Mouse (Mus musculus): Measurements from ENCODE around the gene Sec14l1. TPM values are rescaled to one million over a fixed set of nuclear protein-coding genes. Genes with fewer than 3 reads are reported as not detected.

The Sec14l1 gene
- polyA plus RNA-seq, 1 experiment from 2014 or later, result 67.2 TPM

DNA sequence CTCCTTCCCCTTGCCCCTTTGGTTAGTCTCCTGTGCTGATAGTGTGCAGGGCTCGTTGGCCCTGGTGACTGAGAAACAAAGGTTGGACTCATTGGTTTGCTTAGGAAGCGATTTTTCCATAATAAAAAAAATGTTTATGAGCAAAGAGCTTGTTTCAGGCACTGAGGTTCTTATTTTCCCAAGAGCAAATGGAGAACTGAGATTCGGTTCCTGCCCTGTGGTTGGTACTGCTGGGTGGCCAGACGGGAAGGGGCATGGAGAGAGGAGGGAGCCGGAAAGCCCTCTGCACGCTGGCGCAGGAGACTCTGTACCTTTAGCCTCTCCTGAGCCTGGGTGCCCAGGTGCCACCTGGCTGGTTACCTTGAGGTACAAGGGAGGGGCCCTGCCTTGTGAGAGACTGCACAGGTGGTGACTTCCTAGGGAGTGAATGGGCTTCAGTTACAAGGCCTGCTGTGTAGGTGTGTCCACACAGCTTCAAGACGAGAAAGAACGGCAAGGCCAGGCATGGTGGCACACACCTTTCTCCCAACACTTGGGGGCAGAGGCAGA, 23.3 kb downstream of the Sec14l1 start:
- H3K4me1 ChIP-seq, result peaks cover 20% of the 10 kb centered on the region
- 87% methylated on average over 9 of the region's 9 CpGs for WGBS
- no peak for ATAC-seq (ENCODE audit: low FRiP score)
- no peak overlapping the region for H3K4me2 ChIP-seq
- no peak overlapping the region for H3K27ac ChIP-seq
- no peak overlapping the region for H3K9ac ChIP-seq
- no peaks in the 10 kb centered on the region for H3K9me3 ChIP-seq
- H3K36me3 ChIP-seq (replicated peaks), result peaks cover 20% of the 10 kb centered on the region
- H3K4me3 ChIP-seq (replicated peaks), result no peak overlapping the region
- no peaks in the 10 kb centered on the region for H3K27me3 ChIP-seq

DNA sequence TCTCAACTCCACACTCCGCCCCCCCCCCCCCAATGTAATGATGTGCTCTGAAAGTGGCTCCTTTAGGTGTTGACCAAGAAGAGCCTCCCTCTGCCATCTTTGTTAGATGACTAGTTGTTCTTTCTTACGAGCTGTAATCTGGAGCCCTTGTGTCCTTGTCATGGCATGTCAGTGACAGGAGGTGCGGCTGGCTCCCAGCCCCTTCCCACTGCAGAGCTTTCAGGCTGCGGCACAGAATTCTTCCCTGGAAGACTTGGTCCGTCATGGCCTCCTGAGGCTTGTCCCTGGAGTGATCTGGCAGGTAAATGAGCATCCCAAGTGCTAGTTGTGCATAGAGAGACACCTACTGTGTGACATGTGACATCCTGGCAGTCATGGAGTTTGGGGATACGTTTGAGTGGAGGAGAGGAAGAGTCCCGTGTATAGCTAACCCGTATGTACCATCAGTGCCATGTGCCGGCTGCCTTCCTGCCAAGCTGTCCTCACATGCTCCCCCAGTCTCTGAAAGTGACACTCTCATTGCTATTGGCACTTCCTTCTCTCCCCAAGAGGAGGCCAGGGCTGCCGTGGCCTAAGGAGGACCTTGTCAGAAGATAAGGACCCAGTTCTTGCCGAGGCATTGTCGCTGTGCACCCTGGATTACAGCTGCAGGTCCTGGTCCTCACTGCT, 24.0 kb downstream of the Sec14l1 start:
- Histone ChIP-seq H3K36me3 (replicated peaks) (peaks cover 26% of the 10 kb centered on the region), H3K27me3 (no peaks in the 10 kb centered on the region), H3K27ac (no peak overlapping the region), H3K4me3 (replicated peaks) (no peak overlapping the region), H3K4me2 (no peak overlapping the region), H3K9me3 (no peaks in the 10 kb centered on the region), H3K4me1 (peaks cover 20% of the 10 kb centered on the region), H3K9ac (no peak overlapping the region)
- no peak for ATAC-seq (ENCODE audit: low FRiP score)
- 82% methylated on average over 12 of the region's 12 CpGs for WGBS

DNA sequence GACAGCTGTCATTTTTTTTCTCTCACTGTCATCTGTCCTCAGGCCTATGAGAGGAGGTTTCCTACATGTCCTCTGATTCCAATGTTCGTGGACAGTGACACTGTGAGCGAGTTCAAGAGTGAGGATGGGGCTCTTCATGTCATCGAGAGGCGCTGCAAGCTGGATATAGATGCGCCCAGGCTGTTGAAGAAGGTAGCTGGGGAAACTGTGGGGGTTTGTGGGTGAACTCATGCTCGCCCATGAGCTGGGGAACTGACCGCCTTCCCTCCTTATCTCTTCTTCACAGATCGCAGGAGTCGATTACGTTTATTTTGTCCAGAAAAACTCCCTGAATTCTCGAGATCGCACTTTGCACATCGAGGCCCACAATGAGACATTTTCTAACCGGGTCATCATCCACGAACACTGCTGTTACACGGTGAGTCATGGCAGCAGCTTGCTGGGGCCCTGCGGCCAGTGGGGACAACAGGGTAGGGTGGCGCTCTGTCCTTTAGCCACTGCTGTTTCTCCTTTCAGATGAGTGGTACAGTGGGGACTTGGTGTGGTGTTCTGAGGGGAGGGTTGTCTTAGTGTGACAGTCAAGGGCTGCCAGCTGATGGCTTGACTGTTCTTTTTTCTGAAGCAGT, 26.5 kb downstream of the Sec14l1 start:
- Histone ChIP-seq H3K36me3 (replicated peaks) (peaks cover 51% of the 10 kb centered on the region), H3K9ac (no peak overlapping the region), H3K27ac (no peak overlapping the region), H3K4me1 (0 out of 2 replicates have a peak, but pooled peaks cover under 1% of the 10 kb centered on the region), H3K4me2 (no peak overlapping the region), H3K9me3 (no peaks in the 10 kb centered on the region), H3K27me3 (no peaks in the 10 kb centered on the region), H3K4me3 (replicated peaks) (no peak overlapping the region)
- 95% methylated on average over 18 of the region's 18 CpGs for WGBS
- no peak for ATAC-seq (ENCODE audit: low FRiP score)

DNA sequence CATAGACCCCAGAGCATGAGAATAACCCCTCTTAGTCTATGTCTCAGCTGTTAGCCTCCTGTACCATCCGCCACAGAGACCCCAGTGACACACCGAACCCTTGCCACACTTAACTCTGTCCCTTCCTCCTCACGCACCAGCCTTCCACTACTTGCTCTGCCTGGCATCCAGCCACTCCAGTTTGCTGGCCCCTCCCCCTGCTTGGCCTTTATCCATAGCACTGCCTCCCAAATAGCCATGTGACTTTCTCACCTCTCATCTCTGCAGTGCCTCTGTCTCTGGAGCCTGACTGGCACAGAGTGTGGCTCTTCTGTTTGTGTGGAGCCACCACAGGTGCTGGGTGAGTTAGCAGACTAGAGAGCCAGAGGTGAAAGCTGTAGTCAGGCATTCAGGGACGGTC, 27.5 kb downstream of the Sec14l1 start:
- Histone ChIP-seq H3K9me3 (no peaks in the 10 kb centered on the region), H3K4me3 (replicated peaks) (no peak overlapping the region), H3K36me3 (replicated peaks) (peaks cover 59% of the 10 kb centered on the region), H3K9ac (no peak overlapping the region), H3K4me2 (no peak overlapping the region), H3K27ac (no peak overlapping the region), H3K27me3 (no peaks in the 10 kb centered on the region), H3K4me1 (0 out of 2 replicates have a peak, but pooled peaks cover 7% of the 10 kb centered on the region)
- 81% methylated on average over 4 of the region's 4 CpGs for WGBS
- ATAC-seq (ENCODE audit: low FRiP score), result no peak

DNA sequence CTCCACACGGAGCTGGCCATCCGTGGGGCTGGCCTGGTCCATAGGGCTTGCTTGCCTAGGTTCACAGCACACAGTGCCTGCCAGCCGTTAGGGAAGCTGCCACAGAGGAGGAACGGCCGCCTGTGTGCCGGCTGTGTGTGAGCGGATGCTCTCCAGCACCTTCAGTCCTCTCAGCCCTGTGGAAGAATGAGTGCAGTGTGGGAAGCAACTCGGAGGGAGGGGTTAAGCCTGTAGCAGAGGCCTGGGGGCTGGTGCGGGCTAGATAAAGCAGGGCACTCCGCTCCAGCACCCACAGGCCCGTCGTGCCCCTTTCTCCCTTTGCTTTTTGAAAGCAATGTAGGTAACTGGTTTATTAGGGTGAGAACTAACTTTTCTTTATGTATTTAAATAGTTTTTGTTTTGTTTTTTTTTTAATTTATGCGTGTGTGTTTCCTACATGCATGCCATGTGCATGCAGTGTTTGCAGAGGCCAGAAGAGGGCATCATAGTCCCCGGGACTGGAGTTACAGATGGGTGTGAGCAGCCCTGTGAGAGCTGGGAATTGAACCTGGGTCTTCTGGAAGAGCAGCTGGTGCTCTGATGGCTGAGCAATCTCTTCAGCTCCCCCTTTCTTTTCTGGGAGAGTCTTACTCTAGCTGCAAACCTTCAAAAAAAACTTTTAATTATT, 30.6 kb downstream of the Sec14l1 start:
- Histone ChIP-seq H3K27ac (no peak overlapping the region), H3K4me3 (replicated peaks) (no peak overlapping the region), H3K9me3 (no peaks in the 10 kb centered on the region), H3K36me3 (replicated peaks) (peaks cover 86% of the 10 kb centered on the region), H3K4me1 (0 out of 2 replicates have a peak, but pooled peaks cover 7% of the 10 kb centered on the region), H3K27me3 (no peaks in the 10 kb centered on the region), H3K9ac (no peak overlapping the region), H3K4me2 (no peak overlapping the region)
- no peak for ATAC-seq (ENCODE audit: low FRiP score)
- WGBS, result 90% methylated on average over 14 of the region's 14 CpGs

DNA sequence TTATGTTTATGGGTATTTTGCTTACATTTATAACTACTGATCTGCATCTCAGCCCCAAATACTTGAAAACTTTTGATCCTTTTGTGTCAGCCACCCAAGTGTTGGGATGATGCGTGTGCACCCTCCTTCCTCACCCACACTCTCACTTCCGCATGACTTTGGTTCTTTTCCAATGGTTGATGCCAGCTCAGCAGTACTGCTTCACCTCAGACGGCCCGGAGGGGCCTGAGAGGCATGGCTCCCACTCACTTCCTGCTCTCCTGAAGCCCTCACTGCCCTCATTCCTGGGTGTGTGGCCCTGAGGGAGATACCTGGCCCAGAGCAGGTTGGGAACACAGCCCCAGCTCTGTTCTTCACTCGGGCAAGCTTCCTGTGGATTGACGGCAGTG, 31.1 kb downstream of the Sec14l1 start:
- Histone ChIP-seq H3K36me3 (replicated peaks) (peaks cover 92% of the 10 kb centered on the region), H3K9me3 (no peaks in the 10 kb centered on the region), H3K27me3 (no peaks in the 10 kb centered on the region), H3K4me1 (0 out of 2 replicates have a peak, but pooled peaks cover 7% of the 10 kb centered on the region), H3K9ac (no peak overlapping the region), H3K4me3 (replicated peaks) (no peak overlapping the region), H3K4me2 (no peak overlapping the region), H3K27ac (no peak overlapping the region)
- WGBS, result 94% methylated on average over 6 of the region's 6 CpGs
- no peak for ATAC-seq (ENCODE audit: low FRiP score)

DNA sequence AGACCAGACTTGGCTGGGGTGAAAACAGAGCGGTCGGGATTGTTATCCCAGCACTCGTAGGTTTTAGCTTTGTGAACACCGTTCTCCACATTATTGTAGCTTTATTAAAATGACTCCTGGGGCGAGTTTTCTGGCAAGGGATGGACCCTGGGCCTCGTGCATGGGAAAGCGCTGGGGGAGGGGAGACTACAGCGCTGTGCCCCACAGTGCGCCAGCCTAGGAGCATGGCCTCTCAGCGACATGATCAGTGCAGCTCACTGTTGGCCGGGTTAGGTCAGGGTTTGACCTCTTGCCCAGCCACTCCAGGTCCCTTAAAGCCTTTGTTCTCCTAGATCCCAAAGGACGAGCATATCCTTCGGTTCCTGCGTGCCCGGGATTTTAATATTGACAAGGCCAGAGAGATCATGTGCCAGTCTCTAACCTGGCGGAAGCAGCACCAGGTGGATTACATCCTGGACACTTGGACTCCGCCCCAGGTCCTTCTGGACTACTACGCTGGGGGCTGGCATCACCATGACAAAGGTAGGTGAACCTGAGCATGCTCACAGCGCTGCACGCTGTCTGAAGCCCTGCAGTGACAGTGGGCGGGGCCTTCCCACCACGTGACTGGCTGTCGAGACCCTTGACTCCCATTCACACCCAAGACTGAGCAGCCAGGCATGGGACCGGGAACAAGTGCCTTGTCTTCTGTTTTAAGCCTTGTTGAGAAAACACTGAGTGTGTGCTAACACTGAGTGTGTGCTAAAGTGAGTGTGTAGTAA, 32.0 kb downstream of the Sec14l1 start:
- no peak overlapping the region for H3K4me2 ChIP-seq
- 0 out of 2 replicates have a peak, but pooled peaks cover 7% of the 10 kb centered on the region for H3K4me1 ChIP-seq
- no peak for ATAC-seq (ENCODE audit: low FRiP score)
- WGBS, result 58% methylated on average over 24 of the region's 24 CpGs
- no peaks in the 10 kb centered on the region for H3K9me3 ChIP-seq
- H3K4me3 ChIP-seq (replicated peaks), result no peak overlapping the region
- no peak overlapping the region for H3K27ac ChIP-seq
- H3K9ac ChIP-seq, result no peak overlapping the region
- peaks cover 94% of the 10 kb centered on the region for H3K36me3 ChIP-seq (replicated peaks)
- H3K27me3 ChIP-seq, result no peaks in the 10 kb centered on the region

DNA sequence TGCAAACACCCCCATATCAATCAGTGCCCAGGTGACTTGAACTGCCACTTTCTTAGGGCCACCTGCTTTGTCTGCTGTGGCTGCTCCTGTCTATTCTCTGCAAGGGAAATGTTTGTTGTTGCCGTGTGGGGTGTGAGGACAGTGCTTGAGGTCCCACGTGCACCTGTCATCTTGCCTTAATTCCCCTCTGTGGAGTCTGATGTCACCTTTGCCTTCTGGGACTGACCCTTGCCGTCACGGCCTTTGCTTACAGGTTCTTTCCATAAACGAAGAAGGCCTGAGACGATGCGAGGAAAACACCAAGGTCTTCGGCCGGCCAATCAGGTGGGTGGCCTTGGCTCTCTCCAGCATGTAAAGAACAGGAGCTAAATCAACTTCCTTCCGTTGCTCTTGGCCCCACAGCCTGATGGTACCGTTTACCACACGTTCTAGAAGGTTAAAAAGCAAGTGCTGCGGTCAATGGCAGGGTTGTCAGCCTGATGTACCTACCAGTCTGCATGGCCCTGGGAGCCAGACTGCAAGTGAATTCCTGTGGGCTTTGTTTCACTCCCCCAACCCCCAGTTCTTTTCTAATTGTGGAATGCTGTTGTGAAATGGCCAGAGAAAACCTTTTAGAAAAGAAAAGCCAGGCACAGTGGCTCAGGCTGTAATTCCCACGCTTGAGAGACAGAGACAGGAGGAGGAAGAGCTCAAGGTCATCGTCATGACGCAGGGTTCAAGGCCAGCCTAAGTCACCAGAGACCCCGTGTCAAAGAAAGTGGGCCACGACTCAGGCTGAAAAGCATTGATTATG, 34.1 kb downstream of the Sec14l1 start:
- H3K27me3 ChIP-seq, result no peaks in the 10 kb centered on the region
- peak overlapping the region; percentile 19; the same call in 1 of the 2 replicates for H3K27ac ChIP-seq
- no peak overlapping the region for H3K9ac ChIP-seq
- no peak overlapping the region for H3K4me2 ChIP-seq
- no peaks in the 10 kb centered on the region for H3K9me3 ChIP-seq
- WGBS, result 73% methylated on average over 18 of the region's 18 CpGs
- H3K4me3 ChIP-seq (replicated peaks), result no peak overlapping the region
- H3K4me1 ChIP-seq, result 0 out of 2 replicates have a peak, but pooled peaks cover 7% of the 10 kb centered on the region
- ATAC-seq (ENCODE audit: low FRiP score), result no peak
- H3K36me3 ChIP-seq (replicated peaks), result peaks cover 80% of the 10 kb centered on the region

DNA sequence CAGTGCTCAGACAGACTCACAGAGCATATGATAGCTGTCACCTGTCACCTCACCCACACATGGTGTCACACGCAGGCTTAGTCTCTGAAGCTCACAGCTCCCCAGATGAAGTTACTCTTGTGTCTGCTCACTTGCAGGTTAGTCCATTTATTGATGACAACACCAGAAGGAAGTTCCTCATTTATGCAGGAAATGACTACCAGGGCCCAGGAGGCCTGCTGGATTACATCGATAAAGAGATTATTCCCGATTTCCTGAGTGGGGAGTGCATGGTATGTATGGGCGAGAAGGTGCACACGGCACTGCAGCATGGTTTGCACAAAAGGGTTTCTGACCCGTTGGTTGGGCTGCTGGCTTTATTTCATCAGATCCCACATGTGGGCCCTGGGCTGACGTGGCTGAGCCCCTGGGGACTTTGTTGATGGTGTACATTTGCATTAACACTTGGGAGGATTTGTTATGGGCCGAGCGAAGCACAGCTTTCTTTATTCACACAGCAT, 35.5 kb downstream of the Sec14l1 start:
- H3K4me3 ChIP-seq (replicated peaks), result no peak overlapping the region
- ATAC-seq (ENCODE audit: low FRiP score), result no peak
- no peak overlapping the region for H3K9ac ChIP-seq
- 0 out of 2 replicates have a peak, but pooled peaks cover 7% of the 10 kb centered on the region for H3K4me1 ChIP-seq
- no peak overlapping the region for H3K27ac ChIP-seq
- no peaks in the 10 kb centered on the region for H3K27me3 ChIP-seq
- WGBS, result 88% methylated on average over 9 of the region's 9 CpGs
- H3K4me2 ChIP-seq, result no peak overlapping the region
- H3K9me3 ChIP-seq, result no peaks in the 10 kb centered on the region
- H3K36me3 ChIP-seq (replicated peaks), result peaks cover 79% of the 10 kb centered on the region

DNA sequence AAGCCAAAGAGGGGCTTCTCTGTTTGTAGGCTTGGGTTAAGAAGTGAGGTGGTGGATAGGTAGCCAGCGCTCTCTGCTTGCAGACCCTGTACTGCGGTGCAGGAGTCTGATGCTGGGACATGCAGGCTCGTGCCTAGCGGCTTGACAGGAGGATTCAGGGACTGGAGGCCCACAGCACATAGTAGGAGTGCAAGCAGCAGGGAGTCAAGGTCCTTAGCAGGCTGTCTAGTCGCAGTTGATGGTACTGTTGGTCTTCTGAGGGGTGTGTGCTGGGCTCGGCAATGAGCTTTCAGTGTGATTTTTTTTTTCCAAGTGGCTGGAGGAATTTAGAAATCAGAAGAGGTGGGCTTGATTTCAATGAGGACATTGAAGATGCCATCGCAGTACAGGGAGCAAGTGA, 36.5 kb downstream of the Sec14l1 start:
- Histone ChIP-seq H3K9ac (no peak overlapping the region), H3K27ac (no peak overlapping the region), H3K4me1 (peaks cover 14% of the 10 kb centered on the region), H3K4me2 (no peak overlapping the region), H3K9me3 (no peaks in the 10 kb centered on the region), H3K4me3 (replicated peaks) (no peak overlapping the region), H3K36me3 (replicated peaks) (peaks cover 78% of the 10 kb centered on the region), H3K27me3 (no peaks in the 10 kb centered on the region)
- no peak for ATAC-seq (ENCODE audit: low FRiP score)
- 90% methylated on average over 7 of the region's 7 CpGs for WGBS

DNA sequence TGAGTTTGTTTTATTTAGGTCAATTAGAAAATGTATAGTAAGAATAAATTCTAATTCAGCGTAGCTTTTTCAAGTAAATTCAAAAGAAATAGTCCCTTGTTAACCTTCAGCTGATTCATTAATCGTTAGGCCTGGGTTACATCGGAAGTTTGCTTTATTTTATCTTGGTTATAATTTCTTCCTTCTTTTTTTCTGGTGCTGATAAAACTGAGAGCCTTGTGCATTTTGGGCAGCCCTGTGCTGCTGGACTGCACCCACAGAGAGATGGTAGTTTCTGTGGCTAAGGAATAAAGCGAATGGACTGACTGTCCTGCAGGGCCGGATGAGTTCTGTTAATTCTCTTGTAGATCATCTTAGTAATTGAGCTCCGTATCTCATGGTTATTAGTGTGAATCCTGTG, 37.6 kb downstream of the Sec14l1 start:
- Histone ChIP-seq H3K27me3 (no peaks in the 10 kb centered on the region), H3K27ac (no peak overlapping the region), H3K4me2 (no peak overlapping the region), H3K9ac (no peak overlapping the region), H3K4me1 (peaks cover 14% of the 10 kb centered on the region), H3K4me3 (replicated peaks) (no peak overlapping the region), H3K36me3 (replicated peaks) (peaks cover 77% of the 10 kb centered on the region), H3K9me3 (no peaks in the 10 kb centered on the region)
- ATAC-seq (ENCODE audit: low FRiP score), result no peak
- 88% methylated on average over 6 of the region's 6 CpGs for WGBS
